Mouse (Mus musculus) kidney, adult 2 months (tissue): ENCODE measurements at regions not wholly inside any gene's neighbourhood (a gene's known extent, or its start where the extent isn't known, plus 50 kb on each side); places are given as distances from the start of the nearest gene placed in this dataset.

Experiments
- CTCF ChIP-seq: fragments of 200-500 bp; conservative IDR thresholded peaks from 2 replicates; pipeline ENCODE4 v1.5.1; 2011; ENCODE audit warnings: low read depth, mild to moderate bottlenecking, control low read depth, low read length, moderate library complexity, mixed read lengths; ENCODE audit not compliant: insufficient read depth, insufficient read length
- POLR2A ChIP-seq: fragments of 200-500 bp; IDR thresholded peaks from one replicate; pipeline ENCODE4 v1.6.1; 2011; ENCODE audit warnings: low read depth, low read length, control low read depth

DNA sequence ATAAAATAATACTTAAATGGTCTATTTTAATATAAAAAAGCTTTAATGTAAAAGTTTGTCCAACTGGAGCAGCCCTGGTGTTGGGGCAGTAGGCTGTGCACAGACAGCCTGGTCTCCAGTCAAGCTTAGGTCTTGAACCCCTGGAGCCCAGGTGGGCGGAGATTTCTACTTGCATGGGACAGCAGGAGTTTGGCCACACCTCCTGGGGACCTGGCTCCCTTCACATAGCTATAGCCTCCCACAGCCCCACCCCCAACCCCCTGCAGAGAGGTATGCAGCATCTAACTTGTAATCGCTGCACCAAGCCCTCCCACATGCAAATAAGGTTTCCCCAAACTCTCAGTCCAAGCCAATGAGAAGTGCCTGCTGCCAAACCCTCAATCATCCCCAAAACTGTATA lies 81.3 kb upstream of the Apob start:
- no peak for TF ChIP-seq CTCF
- no peak for TF ChIP-seq POLR2A
